Mouse (Mus musculus) lung, postnatal 0 days (tissue): Measurements from ENCODE around the gene Dbnl.

Experiments used
- CTCF ChIP-seq: IDR thresholded peaks from 2 replicates; pipeline ENCODE4 v1.5.1; 2016; ENCODE audit warnings: antibody characterized with exemption, mild to moderate bottlenecking
- EP300 ChIP-seq: IDR thresholded peaks from 2 replicates; pipeline ENCODE4 v1.6.1; 2016; ENCODE audit warnings: antibody characterized with exemption, mild to moderate bottlenecking, control low read depth

DNA sequence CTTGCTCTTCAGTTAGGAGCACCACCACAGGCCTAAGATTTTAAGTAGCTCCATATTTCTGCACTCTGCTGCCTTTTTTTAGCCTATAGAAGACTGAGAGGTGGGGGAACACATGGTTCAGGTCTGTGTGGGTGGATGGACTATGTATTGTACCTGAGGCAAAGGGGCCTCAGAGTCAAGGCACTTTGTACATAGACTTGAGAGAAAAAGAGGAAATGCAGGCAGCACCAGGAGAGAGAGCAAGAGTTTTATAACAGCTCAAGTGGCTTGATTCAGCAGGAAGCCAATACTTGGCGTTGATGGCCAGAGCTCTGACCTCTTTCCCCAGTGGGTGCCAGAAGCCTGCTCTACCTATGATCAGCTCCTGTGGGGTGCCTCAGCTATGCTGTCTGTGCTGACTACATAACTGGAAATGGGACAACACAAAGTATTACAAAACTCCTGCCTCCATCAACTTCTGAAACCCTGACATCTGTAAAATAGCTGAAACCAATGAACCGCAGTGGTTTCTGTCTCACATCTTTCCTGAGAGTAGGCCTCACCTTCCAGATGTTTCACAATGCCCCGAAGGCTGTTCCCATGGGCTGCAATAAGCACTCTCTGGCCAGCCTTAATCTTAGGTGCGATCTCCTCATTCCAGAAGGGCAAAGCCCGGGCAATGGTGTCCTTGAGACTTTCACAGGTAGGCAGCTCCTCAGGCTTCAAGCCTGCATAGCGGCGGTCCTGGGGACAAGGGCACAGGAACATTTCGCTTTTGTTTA lies 14.3 kb downstream of the Dbnl start:
- TF ChIP-seq CTCF (no peak), EP300 (peak; percentile 20; the same call in 1 of the 2 replicates)
